Mouse (Mus musculus) adrenal gland, adult 18-20 months (tissue): ENCODE measurements around the gene Foxc2. TPM values are rescaled to one million over a fixed set of nuclear protein-coding genes. Genes with fewer than 3 reads are reported as not detected.
A peak's percentile ranks its signal among the peaks of the same experiment; 100 is the strongest.
"Not testable (repeated sequence)": the region's sequence is repeated elsewhere in the genome, so short reads cannot be mapped to it uniquely, and the experiment has no call there.

Source experiments
- DNase-seq, 2 experiments: peaks; one replicate each; pipeline ENCODE4 v3.0.0; 2021 to 2022; ENCODE audit warnings: low spot score in 2 of 2
- microRNA-seq, 2 experiments: library from miRNA; unstranded; fragments of <30 nt; microRNA quantifications; one replicate each; pipeline ENCODE4 v1.2.0; 2021; ENCODE audit warnings: borderline number of aligned reads in 2 of 2
- total RNA-seq, 2 experiments: library from RNA; stranded (reverse); gene quantifications; 1 replicate in 1 of 2; 2 replicates in 1 of 2; pipeline ENCODE4 v1.2.3; 2021

Gene Foxc2
- total RNA-seq, 2 experiments from 2014 or later = 2.8 to 4.1 TPM

DNA sequence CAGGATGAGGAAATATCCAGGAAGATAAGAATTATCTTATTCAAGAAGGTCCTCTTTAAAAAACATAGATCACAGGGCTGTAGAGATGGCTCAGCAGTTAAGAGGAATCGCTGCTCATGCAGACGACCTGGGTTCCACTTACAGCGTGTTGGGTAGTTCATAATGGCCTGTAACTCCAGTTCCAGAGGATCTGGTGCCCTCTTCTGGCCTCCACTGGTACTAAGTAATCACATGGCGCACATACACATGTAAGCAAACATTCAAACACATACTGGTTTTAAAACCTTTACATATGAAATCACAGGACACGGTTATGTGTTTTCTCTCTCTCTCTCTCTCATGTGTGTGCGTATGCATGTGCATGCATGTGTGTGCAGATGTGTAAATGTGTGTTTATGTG lies 20.9 kb downstream of the Foxc2 start:
- DNase-seq = no peak

DNA sequence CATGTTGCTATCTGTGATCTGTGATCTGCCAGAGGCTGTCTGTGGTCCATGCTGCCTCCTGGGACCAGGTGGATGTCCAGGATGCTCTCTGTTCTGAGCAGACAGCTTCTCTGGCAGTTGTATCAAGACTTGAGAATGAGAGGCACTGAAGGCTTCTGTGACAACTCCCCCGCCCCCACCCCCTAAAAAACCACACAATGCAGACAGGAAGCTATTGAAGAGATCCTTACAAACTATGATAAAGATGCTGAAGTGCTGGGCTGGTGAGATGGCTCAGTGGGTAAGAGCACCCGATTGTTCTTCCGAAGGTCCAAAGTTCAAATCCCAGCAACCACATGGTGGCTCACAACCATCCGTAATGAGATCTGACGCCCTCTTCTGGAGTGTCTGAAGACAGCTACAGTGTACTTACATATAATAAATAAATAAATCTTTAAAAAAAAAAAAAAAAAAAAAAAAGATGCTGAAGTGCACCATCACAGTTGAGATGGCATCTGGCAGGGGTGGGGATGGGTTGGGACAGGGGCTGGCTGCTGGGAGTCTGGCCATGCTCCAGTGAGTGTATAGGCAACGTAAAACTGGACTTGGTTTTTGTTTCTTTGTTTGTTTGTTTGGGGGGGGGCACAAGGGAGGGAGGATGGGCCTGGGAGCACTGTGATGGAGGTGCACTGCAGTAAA lies 29.6 kb downstream of the Foxc2 start:
- DNase-seq = not testable (repeated sequence)

DNA sequence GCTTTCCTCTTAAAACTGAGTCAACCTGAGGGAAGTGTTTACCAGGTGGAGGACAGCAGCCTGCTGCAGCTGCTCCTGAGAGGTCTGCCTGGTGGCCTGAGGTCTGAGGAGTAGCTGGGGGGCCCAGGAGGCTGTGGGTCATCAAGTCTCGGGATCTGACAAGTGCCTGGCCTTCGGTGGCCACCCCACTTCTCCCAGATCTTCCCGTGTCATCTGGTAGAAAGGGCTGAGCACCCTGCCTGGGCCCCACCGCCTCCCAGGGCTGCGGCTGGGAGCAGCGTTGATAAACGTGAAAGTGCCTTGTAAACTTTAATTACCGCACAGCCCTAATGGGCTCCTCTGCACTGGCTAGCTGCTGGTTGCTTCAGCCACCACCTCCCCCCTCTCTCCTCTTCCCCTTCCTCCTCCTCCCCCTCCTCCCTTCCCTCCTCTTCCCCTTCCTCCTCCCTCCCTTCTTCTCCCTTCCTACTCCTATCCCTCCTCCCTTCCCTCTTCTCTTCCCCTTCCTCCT lies 32.7 kb downstream of the Foxc2 start:
- no peak for DNase-seq

DNA sequence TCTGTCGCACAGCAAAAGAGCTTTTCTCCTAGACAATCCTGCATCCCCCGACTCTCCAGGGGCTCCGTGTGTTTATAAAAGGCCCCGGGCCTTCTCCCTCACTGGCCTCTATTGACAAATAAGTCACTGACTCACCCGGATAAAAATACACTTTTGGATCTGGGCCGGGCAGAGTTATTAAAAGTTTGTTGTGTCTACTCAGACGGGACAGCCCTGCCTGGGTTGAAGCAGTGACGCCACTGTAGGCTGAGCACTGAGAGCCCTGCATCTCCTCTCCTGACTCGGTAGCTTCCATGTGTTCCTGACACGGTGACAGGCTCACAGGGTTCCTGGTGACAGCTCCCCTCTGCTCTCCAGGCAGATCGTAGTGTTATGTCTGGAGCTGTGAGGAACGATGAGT lies 36.4 kb downstream of the Foxc2 start:
- no peak for DNase-seq

DNA sequence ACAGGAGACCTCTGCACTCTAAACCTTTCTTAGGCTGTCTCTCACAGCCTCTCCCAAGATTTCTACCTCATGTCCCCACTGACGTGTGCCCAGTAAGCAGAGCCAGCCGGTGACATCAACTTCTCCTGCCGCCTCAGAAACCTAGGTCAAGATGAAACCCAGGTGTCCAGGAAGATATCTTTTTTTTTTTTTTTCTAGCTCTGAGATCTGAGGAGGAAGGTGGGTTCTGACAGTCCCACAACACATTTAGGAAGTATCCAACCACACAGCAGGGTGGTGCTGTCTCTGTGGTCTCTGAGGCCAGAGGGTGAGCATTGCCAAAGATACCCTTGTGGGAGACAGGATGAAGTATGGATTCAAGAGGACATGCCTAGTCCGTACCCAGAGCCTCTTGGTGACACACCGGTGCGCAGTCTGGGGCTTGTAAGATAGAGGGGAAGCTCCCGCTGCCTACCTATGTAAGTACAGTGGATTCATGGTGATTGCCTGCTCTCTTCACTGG lies 41.1 kb downstream of the Foxc2 start:
- DNase-seq = no peak

DNA sequence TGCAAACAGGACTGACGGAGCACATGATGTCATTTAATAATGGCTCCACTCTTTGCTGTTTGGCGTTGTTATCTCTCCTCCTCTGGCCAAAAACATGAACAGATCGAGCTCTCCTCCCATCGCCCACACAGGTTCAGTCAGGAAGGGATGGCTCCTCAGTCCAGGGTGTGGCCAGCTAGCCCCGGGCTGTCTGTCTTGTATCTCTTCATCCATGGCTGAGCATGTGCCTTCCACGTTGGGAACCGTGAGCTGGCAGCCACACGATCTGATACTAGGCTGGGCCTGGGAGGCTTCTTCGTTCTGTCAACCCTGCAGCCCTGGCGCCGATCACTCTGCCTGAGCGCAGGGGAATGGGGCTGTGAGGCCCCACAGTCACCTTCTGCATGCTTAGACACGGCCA lies 42.8 kb downstream of the Foxc2 start:
- no peak for DNase-seq

DNA sequence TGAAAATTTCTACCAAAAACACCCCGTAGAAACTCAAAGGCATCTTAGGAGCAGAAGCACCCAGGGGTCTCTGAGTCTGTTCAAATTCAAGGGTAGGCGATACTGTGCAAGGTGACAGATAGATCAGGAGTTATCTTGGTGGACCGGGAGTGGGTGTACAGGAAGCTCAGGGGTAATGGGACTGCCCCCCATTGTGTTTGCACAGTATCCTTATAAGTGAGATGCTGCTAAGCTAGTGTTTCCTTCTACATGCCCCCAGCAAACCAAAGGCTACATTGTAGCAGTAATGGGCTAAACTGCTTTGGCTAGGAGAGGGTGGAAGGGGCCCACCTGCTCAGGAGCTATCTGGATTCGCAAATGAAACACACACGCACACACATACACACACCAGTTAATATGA lies 45.5 kb downstream of the Foxc2 start:
- DNase-seq = no peak

DNA sequence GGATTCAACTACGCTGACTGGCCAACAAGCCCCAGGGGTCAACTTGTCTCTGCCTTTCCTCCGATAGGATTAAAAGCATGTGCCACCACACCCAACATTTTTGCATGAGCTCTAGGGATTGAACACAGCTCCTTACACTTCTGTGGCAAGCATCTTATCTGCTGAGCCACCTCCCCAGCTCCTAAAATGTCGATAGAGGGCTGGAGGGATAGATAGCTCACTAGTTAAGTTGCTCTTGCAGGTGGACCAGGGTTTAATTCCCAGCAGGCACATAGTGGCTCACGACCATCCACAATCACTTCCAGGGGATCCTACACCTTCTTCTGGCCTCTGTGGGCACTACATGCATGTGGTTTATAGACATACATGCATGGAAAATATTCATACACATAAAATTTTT lies 46.4 kb downstream of the Foxc2 start:
- no peak for DNase-seq

DNA sequence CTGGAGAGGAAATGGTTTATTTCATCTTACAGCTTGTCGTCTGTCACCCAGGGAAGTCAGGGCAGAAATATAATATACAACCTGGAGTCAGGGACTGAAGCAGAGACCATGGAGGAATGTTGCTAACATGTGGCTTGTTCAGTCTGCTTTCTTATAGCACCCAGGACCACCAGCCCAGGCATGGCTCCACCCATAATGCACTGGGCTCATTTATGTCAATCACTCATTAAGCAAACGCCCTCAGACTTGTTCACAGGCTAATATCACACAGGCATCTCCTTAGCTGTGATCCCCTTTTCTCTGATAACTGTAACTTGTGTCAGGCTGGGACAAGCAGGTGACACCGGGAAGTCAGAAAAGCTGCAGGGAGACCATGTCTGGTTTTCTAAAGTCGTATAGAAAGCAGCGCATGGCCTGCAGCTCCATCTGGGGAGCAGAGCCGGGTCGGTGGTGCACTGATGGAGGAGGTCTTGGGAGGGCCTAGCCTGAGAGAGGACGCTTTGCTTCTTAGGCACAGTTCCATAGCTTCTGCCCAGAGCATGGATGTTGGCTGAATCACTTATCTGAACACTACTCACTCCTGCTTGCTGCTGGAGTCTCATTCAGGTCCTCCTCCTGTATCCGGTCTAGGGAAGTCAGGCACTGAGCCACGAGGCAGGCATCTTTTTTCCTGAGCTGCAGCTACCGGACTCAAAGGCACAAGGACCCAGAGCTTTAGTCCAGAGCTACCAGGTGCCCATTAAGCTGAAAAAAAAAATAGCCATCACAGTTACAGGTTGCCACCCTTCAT lies 47.1 kb downstream of the Foxc2 start:
- DNase-seq = no peak

DNA sequence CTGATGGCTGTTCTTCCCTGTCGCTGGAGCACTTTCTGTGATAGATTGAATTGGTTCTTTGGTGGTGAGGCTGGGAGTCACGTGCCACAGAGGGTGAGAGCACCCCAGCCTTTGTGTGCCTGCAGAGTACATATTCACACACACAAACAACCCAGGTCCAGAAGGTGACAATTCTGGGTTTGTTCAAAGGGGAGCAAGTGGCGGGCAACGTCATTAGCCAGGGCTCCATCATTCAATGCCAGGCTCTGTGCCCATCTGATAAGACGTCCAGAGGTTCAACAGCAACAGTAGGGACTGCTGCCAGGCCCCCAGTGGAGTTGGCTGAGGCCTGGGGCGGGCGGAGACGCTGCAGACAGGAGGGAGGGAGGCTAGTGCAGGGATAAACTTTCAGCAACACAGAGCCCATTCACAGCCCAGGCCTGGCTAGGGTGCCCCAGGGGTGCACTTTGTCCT lies 48.1 kb downstream of the Foxc2 start:
- peak in 1 of 2 experiments; percentile 31 for DNase-seq

DNA sequence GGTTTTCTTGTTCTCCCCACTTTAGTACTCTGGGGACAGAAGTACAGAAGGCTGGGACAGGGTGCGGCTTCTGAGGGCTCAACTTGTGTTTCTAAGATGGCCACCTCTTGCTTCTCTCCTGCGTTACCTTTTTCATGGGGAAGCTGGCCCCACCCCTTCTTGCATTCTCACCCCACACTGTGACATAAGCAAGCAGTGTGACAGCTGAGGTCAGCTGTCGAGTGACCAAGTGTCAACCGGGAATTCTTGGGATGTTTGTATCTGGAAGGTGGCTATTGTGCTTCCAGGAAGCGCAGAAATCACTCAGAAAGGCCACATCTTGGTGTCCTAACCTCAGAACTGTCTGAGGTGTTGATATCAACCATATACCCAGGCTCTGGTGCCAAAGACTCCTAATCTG lies 52.1 kb downstream of the Foxc2 start:
- no peak for DNase-seq

Small RNA genes lying within 50 kb of the gene (microRNA-seq; reads per million reads assigned to microRNA genes)
- gene Gm27530 = 0 reads per million in 2 experiments

Other genes starting within 250 kb of the Foxc2 start
- under 1 TPM; 0.36 to 0.38 TPM for gene Foxf1, start 31.8 kb upstream of the Foxc2 start, total RNA-seq
- gene Mthfsd, start 7.8 kb upstream of the Foxc2 start, total RNA-seq = 10 to 100 TPM; 28.4 to 30.6 TPM
- under 1 TPM; 0.26 to 0.27 TPM for gene Foxl1, start 11.8 kb downstream of the Foxc2 start, total RNA-seq